Mouse (Mus musculus): ENCODE results near the gene Clec4b1.
"Not testable (repeated sequence)": the region's sequence is repeated elsewhere in the genome, so short reads cannot be mapped to it uniquely, and the experiment has no call there.

Gene Clec4b1

DNA sequence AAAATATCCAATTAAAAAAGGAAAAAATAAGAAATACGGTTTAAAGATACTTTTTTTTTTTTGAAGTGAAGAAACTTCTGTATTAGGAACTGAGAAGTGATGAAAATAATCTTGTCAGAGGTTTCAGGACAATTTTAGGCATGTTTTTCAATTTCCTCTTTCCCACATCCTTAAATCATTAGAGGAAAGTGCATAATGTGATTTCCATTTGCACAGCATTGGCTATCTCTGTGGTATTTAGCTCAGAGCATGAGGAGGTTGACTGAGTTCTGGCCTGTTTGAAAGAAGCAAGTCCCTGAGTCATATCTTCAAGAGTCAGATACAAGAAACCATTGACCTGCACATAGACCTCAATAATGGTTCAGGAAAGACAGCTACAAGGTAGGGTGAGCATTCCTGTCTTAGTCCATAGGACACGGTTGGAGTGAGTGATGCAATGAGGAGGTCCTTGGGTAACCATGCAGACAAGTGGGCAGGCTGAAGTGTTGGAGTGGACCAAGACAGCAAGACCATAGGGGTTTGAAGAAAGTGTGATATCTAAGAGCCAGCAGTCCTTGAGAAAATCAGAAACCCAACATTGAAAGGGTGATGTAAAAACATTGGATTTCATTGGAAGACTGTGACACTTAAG, at the start of gene Clec4b1:
Gene Clec4b1, plus strand, starts transcription at position 221 of the 631 bp plus-strand sequence.
- no peak for DNase-seq (ENCODE audit: low read depth, low spot score)

DNA sequence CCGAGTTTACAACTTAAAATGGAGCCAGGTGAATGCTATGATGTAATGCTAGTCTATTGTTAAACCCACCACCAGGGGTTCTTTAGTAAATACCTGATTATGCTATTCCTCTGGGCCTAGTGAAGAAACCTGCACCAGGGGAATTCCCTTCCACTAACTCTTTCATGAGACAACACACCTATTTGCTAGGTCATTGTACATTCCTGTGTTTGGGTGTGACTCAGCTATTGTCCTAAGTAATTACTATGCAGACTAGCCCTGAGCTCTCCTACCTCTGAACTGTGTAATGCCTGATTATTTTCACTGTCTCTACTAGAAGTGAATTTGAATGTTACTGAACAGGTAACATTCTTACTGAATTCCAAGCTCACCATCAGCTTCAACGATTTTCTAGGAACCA, 45.1 kb upstream of the Clec4b1 start:
- not testable (repeated sequence) for DNase-seq (ENCODE audit: low read depth, low spot score)

DNA sequence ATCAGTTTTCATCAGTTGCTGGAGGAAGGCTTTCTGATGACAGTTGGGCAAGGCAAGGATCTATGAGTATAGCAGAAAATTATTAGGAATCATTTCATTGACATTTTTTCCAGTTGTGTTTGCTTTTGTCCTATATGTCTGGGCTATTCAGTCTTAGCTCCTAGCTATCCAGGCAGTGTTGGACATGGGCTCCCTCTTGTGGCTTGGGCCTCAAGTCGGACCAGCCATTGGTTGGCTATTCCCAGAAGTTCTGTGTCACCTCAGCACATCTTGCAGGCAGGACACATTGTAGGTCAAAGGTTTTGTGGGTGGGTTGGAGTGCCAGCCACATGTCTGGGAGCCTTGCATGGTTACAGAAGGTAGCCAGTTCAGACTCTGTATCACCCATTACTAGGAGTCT, 44.2 kb upstream of the Clec4b1 start:
- no peak for DNase-seq (ENCODE audit: low read depth, low spot score)

DNA sequence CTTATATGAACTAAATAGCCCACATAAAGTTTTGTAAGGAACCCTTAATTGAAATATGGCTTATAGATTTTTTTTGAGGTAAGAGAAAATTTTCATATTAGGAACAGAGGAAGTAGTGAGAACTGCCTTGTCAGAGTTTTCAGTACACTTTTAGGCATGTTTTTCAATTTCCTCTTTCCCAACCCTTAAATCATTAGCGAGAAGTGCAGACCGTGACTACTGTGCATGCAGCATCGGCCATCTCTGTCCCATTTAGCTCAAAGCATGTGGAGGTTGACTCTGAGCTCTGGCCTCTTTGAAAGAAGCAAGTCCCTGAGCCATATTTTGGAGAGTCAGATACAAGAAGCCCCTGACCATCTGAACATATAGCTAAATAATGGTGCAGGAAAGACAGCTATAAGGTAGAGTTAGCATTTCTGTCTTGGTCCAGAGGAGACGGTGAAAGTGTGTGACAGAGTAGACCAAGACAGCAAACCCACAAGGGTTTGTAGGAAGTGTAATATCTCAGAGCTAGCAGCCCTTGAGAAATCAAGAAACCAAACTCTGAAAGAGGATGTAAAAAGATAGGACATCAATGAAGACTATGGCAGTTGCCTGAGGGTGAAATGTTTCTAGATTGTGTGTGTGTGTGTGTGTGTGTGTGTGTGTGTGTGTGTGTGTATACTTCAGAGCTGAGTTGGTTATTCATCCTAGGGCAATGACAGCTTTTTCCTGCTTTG, 45.5 kb downstream of the Clec4b1 start:
- no peak for DNase-seq (ENCODE audit: low read depth, low spot score)

DNA sequence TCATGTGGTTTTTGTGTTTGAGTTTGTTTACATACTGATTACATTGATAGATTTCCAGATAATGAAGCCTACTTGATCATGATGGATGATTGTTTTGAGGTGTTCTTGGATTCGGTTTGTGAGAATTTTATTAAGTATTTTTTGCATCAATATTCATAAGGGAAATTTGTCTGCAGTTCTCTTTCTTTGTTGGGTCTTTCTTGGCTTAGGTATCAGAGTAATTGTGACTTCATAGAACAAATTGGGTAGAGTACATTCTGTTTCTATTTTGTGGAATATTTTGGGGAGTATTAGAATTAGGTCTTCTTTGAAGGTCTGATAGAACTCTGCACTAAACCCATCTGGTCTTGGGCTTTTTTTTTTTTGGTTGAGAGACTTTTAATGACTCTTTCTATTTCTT, 56.4 kb downstream of the Clec4b1 start, which contains the start of gene Clec4a2:
Gene Clec4a2, plus strand, starts transcription at position 301 of the 400 bp plus-strand sequence.
- DNase-seq (ENCODE audit: low read depth, low spot score), result not testable (repeated sequence)

Measured in retina, adult 2 months (tissue).